Mouse (Mus musculus) kidney, embryonic 14.5 days (tissue): Measurements from ENCODE around the gene Dach1. TPM values are rescaled to one million over a fixed set of nuclear protein-coding genes. Genes with fewer than 3 reads are reported as not detected.

Experiments used
- ATAC-seq: fragments of 200-750 bp; cut with Nextera tagmentation; 2 replicates; pipeline ENCODE4 v1.8.0; 2017; ENCODE audit warnings: moderate number of reproducible peaks, mild to moderate bottlenecking, moderate TSS enrichment, moderate library complexity; ENCODE audit not compliant: low FRiP score, low TSS enrichment
- H3K27ac ChIP-seq: fragments of 300-500 bp; sonication (generic); 2 replicates; pipeline ENCODE4 v1.5.1; 2014; ENCODE audit warnings: low read depth, mild to moderate bottlenecking, low read length, moderate library complexity, mixed read lengths
- H3K27me3 ChIP-seq: fragments of 300-500 bp; sonication (generic); 2 replicates; pipeline ENCODE4 v1.6.1; 2014; ENCODE audit warnings: mild to moderate bottlenecking, low read length; ENCODE audit not compliant: control insufficient read depth, insufficient read depth
- H3K36me3 ChIP-seq: fragments of 300-500 bp; sonication (generic); 2 replicates; pipeline ENCODE4 v1.6.1; 2014; ENCODE audit warnings: low read length, mixed read lengths; ENCODE audit not compliant: control insufficient read depth, insufficient read depth
- H3K4me1 ChIP-seq: fragments of 300-500 bp; sonication (generic); 2 replicates; pipeline ENCODE4 v1.6.1; 2014; ENCODE audit warnings: low read length, mixed read lengths; ENCODE audit not compliant: control insufficient read depth, insufficient read depth
- H3K4me2 ChIP-seq: fragments of 300-500 bp; sonication (generic); replicated peaks from 2 replicates; pipeline ENCODE4 v1.6.1; 2014; ENCODE audit warnings: low read depth, mild to moderate bottlenecking, low read length
- H3K4me3 ChIP-seq: fragments of 300-500 bp; sonication (generic); 2 replicates; pipeline ENCODE4 v1.5.1; 2014; ENCODE audit warnings: mild to moderate bottlenecking, low read length
- H3K9ac ChIP-seq: fragments of 300-500 bp; sonication (generic); 2 replicates; pipeline ENCODE4 v1.6.1; 2014; ENCODE audit warnings: low read depth, mild to moderate bottlenecking, low read length, moderate library complexity
- H3K9me3 ChIP-seq: fragments of 300-500 bp; sonication (generic); 2 replicates; pipeline ENCODE4 v1.6.1; 2016; ENCODE audit warnings: low read length; ENCODE audit not compliant: control insufficient read depth
- WGBS: fragments of 180-500 bp; shearing (Covaris S2); extraction: QIAGEN DNeasy Blood & Tissue Kit; methylation state at CpG from one replicate; pipeline ENCODE4 v1.1.7; 2014; 5-methylcytosine and 5-hydroxymethylcytosine counted together
- polyA plus RNA-seq: library from polyadenylated mRNA; unstranded; fragments of >200 nt; fragmentation: Nextera tagmentation; extraction: Ambion mirVana; gene quantifications from 2 replicates; pipeline ENCODE4 v1.2.1, GENCODE M21; 2014

Gene Dach1
- polyA plus RNA-seq, 1 experiment from 2014 or later: 39.3 TPM

DNA sequence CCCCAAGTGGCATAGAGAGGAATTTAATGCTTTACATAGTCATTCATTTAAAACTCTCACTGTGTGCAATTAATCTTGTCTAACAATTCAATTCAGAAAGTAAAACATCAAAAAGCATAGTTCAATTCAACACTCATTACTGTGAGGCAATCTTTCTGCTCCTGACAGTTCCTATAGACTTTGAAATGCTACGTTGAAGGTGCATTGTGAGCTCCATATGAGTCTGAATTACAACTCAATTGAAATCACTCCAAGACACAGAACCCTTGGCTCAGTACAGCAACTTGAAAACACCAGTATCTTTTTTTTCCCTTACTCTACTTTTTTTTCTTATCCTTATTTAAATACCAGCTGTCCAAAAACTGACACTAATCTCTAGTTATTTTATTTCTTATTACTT is 193.5 kb downstream of the Dach1 start:
- H3K4me2 ChIP-seq: no peak overlapping the region
- H3K4me3 ChIP-seq: no peak overlapping the region
- H3K36me3 ChIP-seq: no peaks in the 10 kb centered on the region
- no peak for ATAC-seq
- H3K27ac ChIP-seq: no peak overlapping the region
- no peaks in the 10 kb centered on the region for H3K9me3 ChIP-seq
- H3K9ac ChIP-seq: no peak overlapping the region
- WGBS: 19% methylated on average over 1 of the region's 1 CpGs
- H3K4me1 ChIP-seq: peaks cover 8% of the 10 kb centered on the region
- no peaks in the 10 kb centered on the region for H3K27me3 ChIP-seq

DNA sequence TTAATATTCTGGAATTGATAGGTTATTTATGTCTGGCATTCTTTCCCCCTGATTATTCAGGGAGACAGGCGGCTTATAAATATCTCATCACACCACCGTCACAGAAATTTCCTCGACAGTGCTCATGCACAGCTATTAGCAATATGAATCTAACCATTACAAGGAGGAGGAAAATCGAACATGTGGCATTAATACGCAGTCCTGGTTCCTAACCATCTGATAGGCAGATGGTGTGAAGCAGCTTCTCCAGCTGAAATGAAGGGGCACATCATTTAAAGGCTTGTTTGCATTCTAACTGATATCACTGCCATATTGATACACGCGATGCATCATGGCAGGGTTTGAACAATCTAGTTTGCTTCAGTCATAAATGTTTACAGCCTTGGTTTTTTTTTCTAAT is 194.1 kb downstream of the Dach1 start:
- H3K4me2 ChIP-seq: no peak overlapping the region
- no peak overlapping the region for H3K27ac ChIP-seq
- no peak overlapping the region for H3K9ac ChIP-seq
- 86% methylated on average over 7 of the region's 7 CpGs for WGBS
- H3K4me3 ChIP-seq: no peak overlapping the region
- ATAC-seq: no peak
- H3K27me3 ChIP-seq: no peaks in the 10 kb centered on the region
- peaks cover 4% of the 10 kb centered on the region for H3K4me1 ChIP-seq
- no peaks in the 10 kb centered on the region for H3K9me3 ChIP-seq
- no peaks in the 10 kb centered on the region for H3K36me3 ChIP-seq

DNA sequence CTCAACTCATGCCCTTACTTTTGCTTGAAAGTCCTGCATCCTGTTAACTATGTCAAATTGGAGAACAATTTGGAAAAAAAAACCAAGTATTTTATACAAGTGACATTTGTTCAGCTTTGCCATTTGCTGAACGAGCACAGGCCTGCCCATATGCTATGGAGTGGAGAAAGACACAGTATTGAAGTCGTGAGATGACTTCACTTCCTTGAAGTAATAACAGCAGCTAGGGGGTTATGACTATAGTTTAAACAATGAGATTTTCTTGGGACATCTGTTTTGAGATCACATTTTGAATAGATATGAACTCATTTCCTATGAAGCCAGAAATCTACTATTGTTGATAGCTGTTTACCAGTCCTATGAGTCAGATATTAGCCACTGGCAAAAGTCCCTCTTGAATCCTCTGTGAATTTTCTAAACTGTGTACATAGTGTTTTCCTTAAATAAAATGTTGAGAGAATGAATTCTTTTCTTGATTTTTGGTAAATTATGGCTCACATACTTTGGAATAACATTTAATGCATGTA is 205.0 kb downstream of the Dach1 start:
- ATAC-seq: no peak
- Histone ChIP-seq H3K27me3 (no peaks in the 10 kb centered on the region), H3K4me2 (no peak overlapping the region), H3K4me1 (no peaks in the 10 kb centered on the region), H3K4me3 (no peak overlapping the region), H3K9ac (no peak overlapping the region), H3K36me3 (no peaks in the 10 kb centered on the region), H3K27ac (no peak overlapping the region), H3K9me3 (no peaks in the 10 kb centered on the region)
- WGBS: 69% methylated on average over 2 of the region's 2 CpGs

DNA sequence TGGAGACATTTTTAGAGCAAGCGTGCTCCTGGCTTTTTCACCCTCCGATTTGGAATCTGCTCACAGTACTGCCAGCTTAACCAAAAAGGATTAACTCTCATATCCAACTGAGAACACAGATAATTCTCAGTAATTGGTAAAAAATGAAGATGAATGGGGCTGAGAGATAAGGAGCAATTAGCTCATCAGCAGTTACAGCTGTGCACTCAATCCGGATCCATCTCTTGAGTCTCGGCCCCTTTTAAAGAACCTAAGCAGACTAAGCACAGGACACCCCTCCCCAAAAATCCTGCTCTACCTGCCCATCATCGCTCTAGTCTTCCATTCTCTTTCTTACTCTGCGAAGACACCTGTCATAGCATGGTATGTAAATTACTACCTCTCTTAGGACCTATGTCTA is 205.9 kb downstream of the Dach1 start:
- no peaks in the 10 kb centered on the region for H3K4me1 ChIP-seq
- no peak overlapping the region for H3K9ac ChIP-seq
- no peak overlapping the region for H3K4me2 ChIP-seq
- no peaks in the 10 kb centered on the region for H3K9me3 ChIP-seq
- no peak overlapping the region for H3K4me3 ChIP-seq
- no peak for ATAC-seq
- no peak overlapping the region for H3K27ac ChIP-seq
- WGBS: 91% methylated on average over 6 of the region's 6 CpGs
- H3K36me3 ChIP-seq: no peaks in the 10 kb centered on the region
- no peaks in the 10 kb centered on the region for H3K27me3 ChIP-seq

DNA sequence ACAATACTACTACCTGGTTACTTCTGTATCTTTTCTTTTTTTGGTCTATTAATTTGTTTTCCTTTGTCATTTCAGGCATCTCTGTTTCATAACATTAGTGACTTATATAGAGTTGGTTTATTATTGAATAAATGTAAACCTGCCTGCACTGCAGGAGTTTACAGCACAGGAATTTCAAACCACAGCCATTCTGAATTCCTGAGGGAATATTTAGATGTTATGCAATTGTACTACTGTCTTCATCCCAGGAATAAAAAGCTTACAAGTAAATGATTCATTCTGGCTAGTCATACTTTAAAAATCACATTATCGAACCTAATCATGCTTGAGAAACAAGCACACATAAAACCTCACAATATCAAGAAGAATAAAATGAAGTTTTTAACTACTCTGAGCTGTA is 213.2 kb downstream of the Dach1 start:
- H3K4me2 ChIP-seq: no peak overlapping the region
- WGBS: 79% methylated on average over 1 of the region's 1 CpGs
- no peak for ATAC-seq

DNA sequence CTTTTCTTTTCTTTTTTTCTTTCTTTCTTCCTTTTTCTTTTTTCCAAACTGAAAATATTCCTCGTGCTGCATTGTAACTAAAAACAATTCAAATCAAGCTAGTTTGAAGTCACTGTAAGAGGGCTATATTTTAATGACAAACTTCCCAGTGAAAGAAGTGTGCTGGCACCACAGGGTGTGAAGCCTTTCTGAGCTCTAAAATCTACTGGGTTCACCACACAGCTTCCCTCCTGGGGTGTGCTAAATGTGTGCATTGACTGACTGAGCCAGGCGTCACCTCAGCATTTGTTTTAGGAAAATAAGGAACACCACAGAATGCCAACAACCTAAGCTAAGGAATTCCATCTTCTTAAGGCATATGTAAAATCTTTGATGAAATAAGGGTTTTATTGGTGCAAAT is 224.1 kb downstream of the Dach1 start:
- H3K36me3 ChIP-seq: no peaks in the 10 kb centered on the region
- no peaks in the 10 kb centered on the region for H3K27me3 ChIP-seq
- 46% methylated on average over 2 of the region's 2 CpGs for WGBS
- H3K9ac ChIP-seq: no peak overlapping the region
- no peaks in the 10 kb centered on the region for H3K9me3 ChIP-seq
- ATAC-seq: no peak
- H3K4me1 ChIP-seq: no peaks in the 10 kb centered on the region
- no peak overlapping the region for H3K4me2 ChIP-seq
- H3K27ac ChIP-seq: no peak overlapping the region
- H3K4me3 ChIP-seq: no peak overlapping the region

More for the DNA sequence above, 213.2 kb downstream of the Dach1 start:
- Histone ChIP-seq H3K4me1 (no peaks in the 10 kb centered on the region), H3K9me3 (no peaks in the 10 kb centered on the region), H3K27ac (no peak overlapping the region), H3K27me3 (no peaks in the 10 kb centered on the region), H3K36me3 (no peaks in the 10 kb centered on the region), H3K4me3 (no peak overlapping the region), H3K9ac (no peak overlapping the region)

DNA sequence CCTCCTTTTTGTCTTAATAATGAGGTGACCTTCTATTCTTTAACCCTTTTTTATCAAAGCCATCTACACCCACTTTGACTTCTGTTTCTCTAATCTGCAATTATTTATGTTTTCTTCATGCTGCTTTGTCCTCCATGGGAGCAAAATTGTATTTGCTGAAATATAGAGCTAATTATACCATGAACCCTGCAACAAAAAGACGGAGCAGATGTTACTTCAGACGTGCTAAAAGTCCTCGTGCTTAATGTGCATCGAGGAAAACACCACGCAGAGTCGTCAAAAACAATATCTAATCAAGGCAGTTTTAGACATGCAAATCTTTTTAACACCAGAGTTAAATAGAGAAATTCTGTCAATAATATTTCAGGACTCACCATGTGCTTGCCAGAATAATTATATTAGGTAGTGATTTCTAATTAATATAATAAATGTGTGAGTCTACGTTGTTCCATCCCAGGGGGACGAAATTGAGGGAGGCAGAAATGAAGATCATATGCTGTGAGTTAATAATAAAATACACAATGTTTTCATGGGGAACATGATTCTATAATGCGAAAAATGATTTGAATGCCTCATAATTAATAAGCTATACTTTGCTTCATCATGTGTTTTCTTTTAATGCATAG is 224.8 kb downstream of the Dach1 start:
- H3K4me1 ChIP-seq: no peaks in the 10 kb centered on the region
- 74% methylated on average over 9 of the region's 9 CpGs for WGBS
- no peak overlapping the region for H3K4me2 ChIP-seq
- no peaks in the 10 kb centered on the region for H3K27me3 ChIP-seq
- H3K4me3 ChIP-seq: no peak overlapping the region
- no peak for ATAC-seq
- H3K9me3 ChIP-seq: no peaks in the 10 kb centered on the region
- H3K36me3 ChIP-seq: no peaks in the 10 kb centered on the region
- H3K9ac ChIP-seq: no peak overlapping the region
- no peak overlapping the region for H3K27ac ChIP-seq

DNA sequence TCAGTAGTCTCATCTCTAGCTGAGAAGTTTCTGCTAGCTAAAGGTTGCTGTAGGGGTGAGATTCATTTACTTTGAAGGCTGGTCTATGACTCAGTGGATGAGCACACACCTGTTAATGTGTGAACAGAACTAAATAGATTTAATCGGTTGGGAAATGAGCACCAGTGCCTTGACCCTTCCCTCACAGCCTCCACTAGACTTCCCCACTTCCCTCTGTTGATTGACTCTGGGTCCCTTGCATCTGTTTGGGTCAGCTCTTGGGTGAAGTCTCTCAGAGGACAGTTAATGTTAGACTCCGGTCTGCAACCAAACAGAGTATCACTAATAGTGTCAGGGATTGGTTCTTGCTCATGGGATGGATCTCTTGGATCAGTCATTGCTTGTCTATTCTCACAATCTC is 227.2 kb downstream of the Dach1 start:
- 77% methylated on average over 2 of the region's 2 CpGs for WGBS
- Histone ChIP-seq H3K9me3 (no peaks in the 10 kb centered on the region), H3K9ac (no peak overlapping the region), H3K4me1 (no peaks in the 10 kb centered on the region), H3K4me2 (no peak overlapping the region), H3K36me3 (no peaks in the 10 kb centered on the region), H3K27ac (no peak overlapping the region; the same call in 1 of the 2 replicates), H3K27me3 (no peaks in the 10 kb centered on the region), H3K4me3 (no peak overlapping the region)
- ATAC-seq: peak; percentile 49; the same call in 1 of the 2 replicates

DNA sequence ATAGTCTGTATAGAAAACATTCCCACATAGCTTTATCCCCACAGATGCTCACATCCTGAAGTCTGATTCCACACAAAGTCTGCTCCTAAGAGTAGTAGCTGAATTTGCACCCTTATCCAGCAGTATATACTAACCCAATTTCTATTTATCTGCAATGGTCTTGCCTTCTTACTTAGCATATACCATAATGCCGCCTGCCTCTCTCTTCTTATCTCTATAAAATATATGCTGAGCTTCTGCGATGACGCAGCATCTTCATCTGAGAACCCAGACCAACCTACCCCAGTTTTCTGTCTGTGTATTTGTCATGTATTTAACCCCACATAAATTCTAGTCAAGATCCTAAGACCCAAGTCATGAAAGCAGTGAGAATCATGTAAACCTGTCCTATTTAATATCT is 272.9 kb downstream of the Dach1 start:
- H3K9ac ChIP-seq: no peak overlapping the region
- no peak overlapping the region for H3K27ac ChIP-seq
- H3K27me3 ChIP-seq: no peaks in the 10 kb centered on the region
- no peaks in the 10 kb centered on the region for H3K4me1 ChIP-seq
- ATAC-seq: no peak
- H3K4me2 ChIP-seq: no peak overlapping the region
- H3K4me3 ChIP-seq: no peak overlapping the region
- 90% methylated on average over 3 of the region's 3 CpGs for WGBS
- H3K36me3 ChIP-seq: peaks cover 7% of the 10 kb centered on the region; the same call in 1 of the 2 replicates
- no peaks in the 10 kb centered on the region for H3K9me3 ChIP-seq
